Mouse (Mus musculus): Measurements from ENCODE around the gene Shld2. TPM values are rescaled to one million over a fixed set of nuclear protein-coding genes. Genes with fewer than 3 reads are reported as not detected.

Gene Shld2
- polyA plus RNA-seq, 1 experiment from 2014 or later = 10.2 TPM

Other genes starting within 250 kb of the Shld2 start
- not detected in 2 replicates for gene Anxa8, start 224.5 kb downstream of the Shld2 start, polyA plus RNA-seq (2015; fragmentation: Nextera tagmentation; extraction: Ambion mirVana)
- gene A630023A22Rik, start 207.7 kb downstream of the Shld2 start, polyA plus RNA-seq (2015; fragmentation: Nextera tagmentation; extraction: Ambion mirVana) = not detected in 2 replicates
- 0.04 and 0.05 TPM in 2 replicates for gene Npy4r, start 158.0 kb downstream of the Shld2 start, polyA plus RNA-seq (2015; fragmentation: Nextera tagmentation; extraction: Ambion mirVana)
- 2.0 and 2.3 TPM in 2 replicates for gene Gprin2, start 108.8 kb downstream of the Shld2 start, polyA plus RNA-seq (2015; fragmentation: Nextera tagmentation; extraction: Ambion mirVana)
- gene Syt15, start 90.9 kb downstream of the Shld2 start, polyA plus RNA-seq (2015; fragmentation: Nextera tagmentation; extraction: Ambion mirVana) = 0.21 and 0.26 TPM in 2 replicates
- 68.7 and 73.5 TPM in 2 replicates for gene Glud1, start 234 bp upstream of the Shld2 start, polyA plus RNA-seq (2015; fragmentation: Nextera tagmentation; extraction: Ambion mirVana)
- not detected in 2 replicates for gene Fam25c, start 44.9 kb upstream of the Shld2 start, polyA plus RNA-seq (2015; fragmentation: Nextera tagmentation; extraction: Ambion mirVana)
- 3.8 and 4.5 TPM in 2 replicates for gene Sncg, start 64.3 kb upstream of the Shld2 start, polyA plus RNA-seq (2015; fragmentation: Nextera tagmentation; extraction: Ambion mirVana)
- gene Mmrn2, start 65.0 kb upstream of the Shld2 start, polyA plus RNA-seq (2015; fragmentation: Nextera tagmentation; extraction: Ambion mirVana) = 5.1 and 5.3 TPM in 2 replicates
- 24.9 and 25.5 TPM in 2 replicates for gene Bmpr1a, start 192.8 kb upstream of the Shld2 start, polyA plus RNA-seq (2015; fragmentation: Nextera tagmentation; extraction: Ambion mirVana)
- gene 9230112D13Rik, start 212.3 kb upstream of the Shld2 start, polyA plus RNA-seq (2015; fragmentation: Nextera tagmentation; extraction: Ambion mirVana) = not detected in 2 replicates